Mouse (Mus musculus): Measurements from ENCODE around the gene Rdh14.
A peak's percentile ranks its signal among the peaks of the same experiment; 100 is the strongest.

The Rdh14 gene

DNA sequence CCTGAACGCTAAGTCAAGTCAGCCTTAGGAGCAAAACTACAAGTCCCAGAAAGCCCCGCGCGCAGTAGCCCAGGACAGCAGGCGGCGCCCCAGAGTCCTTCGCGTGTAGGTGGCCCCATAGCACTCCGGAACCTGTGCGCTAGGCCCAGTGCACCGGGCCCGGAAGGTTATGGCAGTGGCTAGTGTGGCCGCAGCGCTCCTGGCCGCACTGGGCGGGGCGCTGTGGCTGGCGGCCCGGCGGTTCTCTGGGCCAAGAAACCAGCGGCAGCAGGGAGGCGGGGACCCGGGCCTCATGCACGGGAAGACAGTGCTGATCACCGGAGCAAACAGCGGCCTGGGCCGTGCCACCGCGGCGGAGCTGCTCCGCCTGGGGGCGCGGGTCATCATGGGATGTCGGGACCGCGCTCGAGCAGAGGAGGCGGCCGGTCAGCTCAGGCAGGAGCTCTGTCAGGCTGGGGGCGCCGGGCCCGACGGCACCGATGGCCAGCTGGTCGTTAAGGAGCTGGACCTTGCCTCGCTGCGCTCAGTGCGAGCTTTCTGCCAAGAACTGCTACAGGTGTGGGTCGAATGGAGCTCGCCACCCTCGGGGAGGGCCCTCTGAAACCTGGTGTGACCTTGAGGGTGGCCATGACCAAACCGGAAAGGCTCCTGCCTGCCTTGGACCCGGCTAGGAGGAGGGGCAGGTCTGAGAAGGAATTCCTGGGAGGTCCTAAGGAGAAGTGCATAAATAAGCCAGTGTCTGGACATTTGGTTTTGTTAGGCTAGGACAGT, at the start of gene Rdh14:
Rdh14 (plus strand) TSS at position 102 of the 771 bp plus-strand sequence.
- ATAC-seq (ENCODE audit: low TSS enrichment) = peak; percentile 99

- ATAC-seq (ENCODE audit: low TSS enrichment) = no peak
These were observed 39.9 kb upstream of the Rdh14 start for GRCm38 (mm10) chr12:10350706-10351105.

GRCm38 (mm10) chr12:10357756-10358155, 32.8 kb upstream of the Rdh14 start:
- no peak for ATAC-seq (ENCODE audit: low TSS enrichment)

DNA sequence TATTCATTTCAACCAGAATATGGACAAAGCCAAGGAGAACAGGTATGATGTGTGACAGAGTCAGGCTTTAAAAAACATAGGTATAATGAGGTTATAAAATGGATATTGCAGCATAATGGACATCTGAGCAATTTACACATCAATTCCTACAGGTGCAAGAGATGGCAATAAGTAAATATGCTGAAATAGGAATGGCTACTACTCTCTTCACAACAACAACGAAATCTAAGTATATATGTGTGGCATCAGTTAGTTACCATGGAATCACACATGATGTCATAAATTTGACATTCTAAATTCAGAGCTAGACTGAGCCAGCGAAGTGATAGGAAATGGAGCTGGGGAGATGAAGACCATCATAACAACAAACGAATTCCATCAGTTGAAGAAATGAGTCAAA, 20.9 kb upstream of the Rdh14 start, which contains the start of gene Nt5c1b:
Nt5c1b (plus strand) TSS at position 301 of the 400 bp plus-strand sequence.
- no peak for ATAC-seq (ENCODE audit: low TSS enrichment)

- peak; percentile 89 for ATAC-seq (ENCODE audit: low TSS enrichment)
These were observed 10.2 kb downstream of the Rdh14 start for GRCm38 (mm10) chr12:10400788-10401187.

- ATAC-seq (ENCODE audit: low TSS enrichment) = no peak
These were observed 12.0 kb downstream of the Rdh14 start for GRCm38 (mm10) chr12:10402421-10403115.

DNA sequence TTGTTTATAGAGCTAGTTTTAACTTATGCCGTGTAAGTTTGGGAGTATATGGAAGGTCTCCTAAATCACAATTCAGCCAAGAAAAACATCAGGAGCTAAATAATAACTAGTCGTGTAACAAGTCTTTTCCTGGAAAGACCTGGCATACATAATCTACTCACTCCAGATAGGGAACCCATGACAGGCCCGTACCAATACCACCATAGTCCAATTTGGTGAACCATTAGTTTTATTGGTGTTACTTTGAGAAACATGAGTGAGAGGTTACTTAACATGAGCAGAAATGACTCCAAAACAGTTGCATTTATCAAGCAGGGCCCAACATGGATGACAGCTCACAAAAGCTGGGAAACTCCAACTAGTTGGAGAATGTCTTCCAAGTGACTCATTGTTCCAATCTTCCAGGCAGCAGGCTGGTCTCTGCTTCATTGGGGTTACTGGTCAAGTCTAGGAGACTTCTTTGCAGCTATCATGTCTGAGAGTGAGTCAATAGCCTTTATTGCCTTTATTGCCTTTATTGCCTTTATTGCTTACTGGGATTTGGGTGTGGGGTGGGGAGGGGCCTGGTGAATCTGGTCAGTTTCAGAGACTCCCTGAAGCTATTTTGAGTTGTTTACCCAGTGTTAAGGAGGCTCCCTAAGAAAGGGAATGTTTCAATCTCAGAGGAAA, 20.1 kb downstream of the Rdh14 start:
- no peak for ATAC-seq (ENCODE audit: low TSS enrichment)

DNA sequence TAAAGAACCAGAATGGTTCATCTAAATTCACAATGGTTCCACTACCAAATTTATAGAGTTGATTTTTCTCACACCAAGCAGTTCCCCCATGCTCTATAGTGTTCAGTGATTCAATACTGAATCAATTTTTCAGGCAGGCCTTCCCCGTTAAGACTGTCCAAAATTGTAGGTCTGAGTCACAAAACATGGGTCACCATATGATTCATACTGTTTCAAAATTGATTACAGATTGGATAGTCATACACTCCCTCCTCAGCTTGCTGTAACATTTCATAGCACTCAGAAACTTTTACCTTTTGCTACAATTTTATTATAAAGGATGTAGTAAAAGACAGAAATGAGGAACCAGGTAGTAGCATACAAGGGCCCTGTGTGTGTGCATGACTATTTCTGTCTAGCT, 20.9 kb downstream of the Rdh14 start:
- no peak for ATAC-seq (ENCODE audit: low TSS enrichment)

GRCm38 (mm10) chr12:10422347-10422746, 31.8 kb downstream of the Rdh14 start:
- ATAC-seq (ENCODE audit: low TSS enrichment) = no peak

DNA sequence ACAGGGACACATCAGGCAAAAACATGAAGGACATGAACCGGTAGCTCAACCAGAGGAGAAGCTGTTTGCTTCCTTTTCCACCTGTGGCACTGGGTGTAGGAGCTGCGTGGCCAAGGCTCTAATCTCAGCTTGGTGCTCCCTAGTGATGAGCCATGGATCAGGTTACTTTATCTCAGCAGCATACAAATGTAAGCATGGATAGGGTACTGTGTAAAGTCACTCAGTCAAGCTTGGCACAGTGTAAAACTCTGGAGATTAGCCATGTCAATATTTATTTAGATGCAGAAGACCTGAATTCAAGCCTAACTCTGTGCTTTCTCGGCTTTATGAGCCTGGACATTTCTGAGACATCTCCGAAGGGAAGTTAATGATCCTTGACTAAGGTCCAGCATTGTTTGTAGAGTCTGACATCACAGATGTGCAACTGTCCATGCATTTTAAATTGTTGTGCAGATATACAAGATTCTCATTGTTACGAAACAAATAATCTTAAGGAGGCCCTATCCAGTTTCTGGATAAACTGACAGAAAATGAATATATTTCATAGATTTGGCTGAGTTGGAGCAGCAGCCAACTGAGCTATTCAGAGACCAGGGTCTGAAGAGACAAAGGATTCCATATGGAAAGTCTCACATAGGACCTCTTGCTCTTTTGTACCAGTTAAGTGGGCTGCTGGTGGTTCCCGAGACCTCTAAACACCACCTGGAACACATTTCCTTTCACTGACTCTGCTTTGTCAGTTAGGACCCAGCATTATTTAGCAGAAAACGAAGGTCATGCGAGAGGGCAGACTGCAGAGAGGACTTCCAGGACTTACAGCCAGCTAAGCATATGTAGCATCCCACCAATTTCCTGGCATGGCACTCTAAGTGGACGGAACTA, 35.7 kb downstream of the Rdh14 start:
- ATAC-seq (ENCODE audit: low TSS enrichment) = no peak

DNA sequence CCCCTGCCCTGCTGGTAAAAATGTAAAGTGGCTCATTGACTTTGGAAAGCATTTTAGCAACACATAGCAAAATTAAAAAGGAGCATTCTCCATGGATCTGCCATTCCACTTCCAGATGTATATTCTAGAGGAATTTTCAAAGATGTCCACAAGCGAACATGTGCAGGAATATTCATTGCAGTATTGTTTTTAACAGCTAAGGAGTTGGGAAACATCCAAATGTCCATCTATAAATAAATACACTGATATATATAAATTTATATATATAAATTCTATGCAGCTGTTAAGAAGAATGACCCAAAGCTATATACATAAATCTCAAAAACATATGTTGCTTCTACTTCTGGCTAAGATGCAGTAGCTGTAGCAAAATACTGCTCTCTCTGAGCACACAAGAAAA, 40.4 kb downstream of the Rdh14 start:
- no peak for ATAC-seq (ENCODE audit: low TSS enrichment)

DNA sequence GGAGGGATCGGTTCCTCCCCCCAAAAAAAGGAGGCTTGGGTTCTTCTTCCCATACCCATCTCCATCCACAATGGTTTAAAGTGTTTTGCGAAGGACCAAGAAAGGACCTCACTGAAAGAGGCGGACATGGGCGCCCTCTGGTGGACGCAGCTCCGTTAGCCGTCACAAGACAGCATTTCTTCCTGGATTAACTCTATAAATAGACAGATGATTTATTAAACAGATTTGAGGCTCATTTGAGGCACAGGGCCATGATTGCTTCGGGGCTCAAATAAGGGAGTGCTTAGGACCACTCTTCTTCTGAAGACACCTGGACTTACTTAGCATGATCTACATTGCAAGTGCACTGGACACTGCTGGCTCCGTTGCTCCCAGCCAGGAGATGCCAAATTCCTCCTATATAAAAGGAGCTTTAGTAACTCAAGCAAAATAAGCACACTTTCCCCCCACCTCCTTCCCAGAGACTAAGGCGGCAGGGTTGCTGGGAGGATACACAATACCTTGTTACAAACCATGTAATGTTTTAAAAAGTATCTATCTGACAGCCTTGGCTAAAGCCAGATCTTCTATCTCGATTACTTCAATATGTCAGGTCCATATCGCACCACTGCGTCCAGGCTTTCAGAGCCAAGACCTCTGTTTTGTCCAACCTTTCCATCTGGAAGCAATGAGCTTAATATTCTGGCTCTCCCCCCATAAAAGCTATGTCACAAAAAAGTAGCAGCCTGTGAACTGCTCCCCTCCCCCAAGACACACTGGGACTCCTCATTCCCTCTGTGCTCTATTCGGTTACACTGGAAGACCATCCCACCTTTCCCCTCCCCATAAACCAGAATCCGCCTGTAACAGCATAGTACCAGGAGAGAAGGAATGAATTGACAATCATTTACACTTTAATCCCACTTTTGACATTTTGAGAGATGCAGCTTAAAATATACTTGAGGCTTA, 47.8 kb downstream of the Rdh14 start:
- peak; percentile 92 for ATAC-seq (ENCODE audit: low TSS enrichment)

DNA sequence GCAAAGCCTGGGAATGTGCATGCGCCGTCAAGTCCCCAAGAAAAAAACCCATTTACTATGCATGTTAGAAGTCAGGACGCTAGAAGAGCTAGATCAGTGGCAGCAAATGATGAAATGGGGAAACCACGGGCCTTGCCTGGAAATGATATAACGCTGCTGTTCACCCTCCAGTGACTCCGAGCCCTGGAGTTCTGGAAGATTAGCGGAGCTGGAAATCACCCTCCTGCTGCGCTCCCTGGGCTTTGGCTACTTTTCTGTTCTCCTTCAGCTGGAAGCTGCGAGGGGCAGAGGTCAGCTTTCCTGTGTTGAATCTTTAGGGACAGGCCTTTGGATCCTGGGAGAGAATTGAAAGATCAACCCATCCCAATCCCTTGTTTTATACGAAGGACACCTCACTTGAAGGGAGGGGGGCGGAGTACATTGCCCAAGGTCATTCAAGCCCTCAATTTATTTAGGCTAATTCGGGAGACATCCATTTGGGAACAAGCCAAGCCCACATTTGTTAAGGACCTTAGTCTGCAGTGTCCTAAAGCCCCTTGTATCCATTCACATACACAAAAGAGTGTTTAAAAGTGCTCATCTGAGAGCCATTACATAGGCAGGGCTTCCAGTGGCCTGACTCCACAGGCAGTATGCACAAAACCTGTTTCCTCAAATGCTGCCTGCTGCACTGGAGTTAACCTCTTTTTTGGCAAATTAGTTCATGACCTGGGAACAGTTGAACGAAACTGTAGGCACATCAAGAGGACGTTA, 49.1 kb downstream of the Rdh14 start:
- ATAC-seq (ENCODE audit: low TSS enrichment) = no peak
